Mouse (Mus musculus): ENCODE results near the gene Zfyve1.

GRCm38 (mm10) chr12:83523892-83524291 lies 73.1 kb downstream of the Zfyve1 start:
- TF ChIP-seq CTCF (IDR thresholded peaks at IDR 0.05; ENCODE audit: borderline replicate concordance, insufficient read depth, low read depth, low read length) (no peak), POLR2A (IDR thresholded peaks at IDR 0.05; ENCODE audit: borderline replicate concordance, insufficient read depth, low read length) (no peak)
